Mouse (Mus musculus) heart, postnatal 10 days (tissue): ENCODE measurements at regions not wholly inside any gene's neighbourhood (a gene's known extent, or its start where the extent isn't known, plus 50 kb on each side); places are given as distances from the start of the nearest gene placed in this dataset.
A peak's percentile ranks its signal among the peaks of the same experiment; 100 is the strongest.

Experiments
- DNase-seq, 2 experiments: peaks; one replicate each; pipeline ENCODE4 v3.0.0; 2021
- intact Hi-C: fragments of 180-260 bp; cut with DNase I; formaldehyde crosslinking; loops from one replicate; pipeline ENCODE4 v1.15.1; 2025

DNA sequence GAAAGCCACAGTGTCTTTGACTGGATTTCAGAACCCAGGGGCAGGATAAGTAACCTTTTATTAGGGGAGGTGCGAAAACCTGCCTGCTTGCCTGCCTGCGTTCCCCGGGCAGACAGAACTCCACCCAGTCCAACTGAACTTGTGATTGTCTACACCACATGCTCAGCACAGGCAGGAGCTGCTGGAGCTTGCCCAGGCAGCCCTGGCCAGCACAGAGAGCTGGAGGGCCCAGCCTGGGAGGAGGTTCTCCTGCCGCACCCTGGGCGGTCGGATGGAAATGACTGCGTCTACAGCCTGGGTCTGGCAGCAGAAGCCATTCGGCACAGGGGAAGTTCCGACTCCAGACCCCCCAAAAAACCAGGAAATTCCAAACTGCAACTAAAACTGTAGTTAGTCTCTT, 336.6 kb downstream of the Gm826 start:
- intact Hi-C loops, result no loop called here
- DNase-seq, result no peak

DNA sequence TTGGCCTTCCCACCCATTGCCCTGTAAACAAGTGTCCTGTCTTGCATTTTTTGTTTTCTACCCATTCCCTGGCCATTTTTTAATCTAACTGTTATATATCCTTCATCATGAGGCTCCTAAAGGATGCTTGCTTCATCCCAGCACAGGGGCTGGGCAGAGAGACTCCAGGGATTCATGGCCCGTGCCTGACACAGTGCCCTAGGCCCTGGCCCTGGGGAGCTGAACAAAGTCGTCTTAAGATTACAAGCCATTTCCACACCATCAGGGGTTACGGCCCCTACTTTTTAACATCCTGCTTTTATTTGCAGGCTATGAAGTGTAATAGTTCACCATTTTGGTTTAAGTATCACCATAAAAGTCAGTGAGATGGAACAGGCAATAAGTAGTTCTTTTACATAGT, 339.5 kb downstream of the Gm826 start:
- no peak for DNase-seq
- intact Hi-C loops, result no loop called here

DNA sequence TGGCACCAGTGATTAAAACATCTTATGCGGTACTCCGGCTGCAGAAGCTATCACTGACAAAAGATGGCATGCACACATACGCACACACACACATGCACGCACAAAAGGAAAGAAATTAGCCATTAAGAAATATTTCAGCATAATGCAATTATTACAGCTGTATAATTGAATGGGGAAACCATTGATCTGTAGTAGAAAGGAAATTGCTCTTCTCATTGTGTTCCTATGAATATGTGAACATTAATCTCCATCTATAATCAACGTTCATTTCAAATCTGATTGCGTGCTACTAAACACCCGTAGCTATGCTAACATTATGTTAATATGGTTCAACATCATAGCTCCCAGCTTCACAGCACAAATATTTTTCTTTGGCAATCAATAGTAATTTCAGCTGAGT, 347.2 kb downstream of the Gm826 start:
- DNase-seq, result no peak
- intact Hi-C loops, result no loop called here

DNA sequence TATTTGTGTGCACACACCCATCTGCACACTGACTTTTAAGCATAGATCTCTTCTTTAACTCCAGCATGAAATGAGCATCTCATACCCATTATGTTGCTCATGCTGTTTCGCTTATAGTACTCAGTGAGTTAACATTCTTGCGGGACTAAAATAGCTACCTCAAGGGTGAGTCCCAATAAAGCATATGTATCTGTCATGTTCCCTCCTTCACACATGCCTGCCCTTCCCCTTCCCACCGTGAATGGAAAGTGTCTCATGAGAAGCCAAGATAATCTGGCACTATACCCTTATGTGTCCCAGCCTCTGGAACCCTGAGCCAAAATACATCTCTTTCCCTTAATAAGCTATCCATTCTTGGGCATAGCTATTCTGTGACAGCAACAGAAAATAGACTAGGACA, 352.3 kb downstream of the Gm826 start:
- intact Hi-C loops, result no loop called here
- peak in 1 of 2 experiments; percentile 1 for DNase-seq

DNA sequence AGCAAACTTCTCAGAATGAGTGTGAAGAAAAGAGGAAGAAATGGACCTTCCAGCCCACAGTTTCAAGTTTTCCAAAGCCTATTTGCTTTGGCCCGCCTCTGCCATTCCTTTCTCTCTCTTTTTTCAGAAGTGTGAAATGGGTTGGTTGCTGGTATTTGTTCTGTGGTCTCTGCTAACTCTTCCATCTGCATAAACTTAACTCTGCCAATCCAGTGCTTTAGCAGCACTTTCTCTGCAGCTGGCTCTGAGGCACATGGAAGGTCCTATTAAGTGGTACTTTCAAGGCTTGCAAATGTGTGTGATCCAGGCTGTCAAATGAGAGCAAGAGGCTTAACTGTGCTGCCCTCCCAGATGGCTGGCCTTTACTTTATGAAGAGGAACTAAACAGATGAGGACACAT, 383.6 kb downstream of the Gm826 start:
- peak in 1 of 2 experiments; percentile 3 for DNase-seq
- intact Hi-C loops, result no loop called here

DNA sequence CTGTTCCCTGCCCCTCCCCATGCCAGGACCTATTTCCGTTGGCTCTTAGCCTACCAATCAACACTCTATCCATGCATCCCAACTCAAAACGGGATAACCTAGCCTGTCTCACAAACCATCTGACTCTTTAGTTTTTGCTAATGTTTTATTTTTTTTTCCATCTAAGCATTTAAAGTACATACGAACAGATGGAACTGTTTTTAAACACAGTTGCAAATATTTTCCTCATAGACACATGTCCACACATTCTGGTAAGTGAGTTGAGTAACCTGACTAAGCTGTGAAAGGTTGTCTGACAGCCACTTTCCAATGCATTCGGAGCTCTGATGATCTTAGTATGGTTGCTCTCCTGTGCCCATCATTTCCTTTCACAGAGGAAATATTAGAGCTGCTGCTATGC, 384.9 kb downstream of the Gm826 start:
- DNase-seq, result no peak
- intact Hi-C loops, result no loop called here

DNA sequence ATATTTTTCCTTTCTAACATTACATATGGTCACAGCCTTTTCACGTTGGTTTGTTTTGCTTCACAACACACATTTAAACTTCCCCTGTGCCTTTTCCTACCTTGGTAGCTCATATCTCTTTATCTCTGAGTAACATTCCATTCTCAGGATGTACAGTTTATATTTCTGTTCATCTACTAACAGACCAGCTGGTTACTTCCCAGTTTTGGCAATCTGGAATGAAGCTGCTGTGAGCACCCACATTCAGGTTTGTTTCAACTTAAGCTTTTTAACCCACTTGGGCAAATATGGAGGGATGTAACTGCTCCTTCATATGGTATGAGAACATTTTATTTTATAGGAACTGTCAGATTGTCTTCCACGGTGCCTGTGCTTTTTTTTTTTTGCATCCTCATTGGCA, 403.2 kb downstream of the Gm826 start:
- no peak for DNase-seq
- intact Hi-C loops, result no loop called here

DNA sequence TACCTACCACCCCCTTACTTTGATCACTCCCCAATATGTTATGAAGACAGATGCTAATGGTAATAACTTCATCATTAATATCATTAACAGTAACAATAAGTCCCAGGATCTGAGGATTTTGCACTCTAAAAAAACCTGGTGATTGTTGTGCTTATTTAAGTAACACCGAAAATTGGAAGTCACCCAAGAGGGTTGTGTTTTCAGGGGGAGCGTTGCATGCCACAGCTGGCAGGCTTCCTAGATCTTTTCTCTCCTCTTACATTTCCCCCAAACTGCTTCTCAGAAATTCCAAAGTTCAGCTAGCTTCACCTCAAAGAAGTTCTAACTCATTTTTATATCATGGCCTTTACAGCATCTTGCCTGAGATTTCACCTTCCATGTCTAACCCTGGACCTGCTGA, 444.3 kb downstream of the Gm826 start:
- DNase-seq, result no peak
- intact Hi-C loops, result no loop called here

DNA sequence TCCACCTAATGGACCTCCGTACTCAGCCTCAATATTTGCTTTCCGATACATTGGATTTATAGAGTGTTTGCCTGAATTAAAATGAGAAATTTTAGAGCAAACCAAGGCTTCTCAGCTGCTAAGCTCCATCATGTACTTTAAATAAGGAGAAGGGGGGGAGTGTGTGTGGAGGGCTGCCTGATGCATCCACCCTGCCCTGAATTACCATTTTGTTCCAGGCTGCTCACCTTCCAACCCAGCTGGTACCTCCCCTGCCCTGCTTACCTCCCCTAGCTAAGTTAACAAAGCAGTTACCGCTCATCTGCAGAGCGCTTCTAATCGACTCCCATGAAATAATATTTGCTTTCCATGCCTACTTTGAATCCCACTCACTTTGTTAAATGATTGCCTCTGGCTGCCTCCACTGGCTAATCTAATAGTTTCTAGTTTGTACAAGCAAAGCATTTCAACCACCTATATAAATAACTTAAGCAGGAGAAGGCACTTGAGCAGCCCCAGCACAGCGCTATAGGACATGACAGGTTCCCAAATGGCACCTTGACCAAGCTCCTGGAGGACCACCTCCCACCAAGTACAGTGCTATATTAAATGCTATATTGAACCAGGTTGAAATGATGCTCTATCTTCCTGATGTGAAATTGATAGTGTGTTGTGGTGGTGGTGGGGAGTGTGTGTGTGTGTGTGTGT, 449.0 kb downstream of the Gm826 start:
- intact Hi-C loops, result no loop called here
- DNase-seq, result no peak

DNA sequence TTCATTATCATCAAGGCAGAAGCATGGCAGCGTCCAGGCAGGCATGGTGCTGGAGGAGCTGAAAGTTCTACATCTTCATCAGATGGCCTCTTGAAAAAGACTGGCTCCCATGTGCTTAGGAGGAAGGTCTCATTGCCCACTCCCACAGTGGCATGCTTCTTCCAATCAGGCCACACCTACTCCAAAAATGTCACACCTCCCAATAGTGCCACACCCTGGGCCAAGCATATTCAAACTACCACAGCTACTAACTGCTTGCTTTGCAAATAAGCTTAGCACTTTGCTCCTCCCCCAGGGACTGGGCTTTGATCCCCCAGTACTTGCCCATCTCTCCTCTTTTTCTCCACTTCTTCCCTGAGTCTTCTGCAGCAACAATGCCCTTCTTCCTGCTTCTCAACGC, 467.0 kb downstream of the Gm826 start:
- intact Hi-C loops, result no loop called here
- no peak for DNase-seq

DNA sequence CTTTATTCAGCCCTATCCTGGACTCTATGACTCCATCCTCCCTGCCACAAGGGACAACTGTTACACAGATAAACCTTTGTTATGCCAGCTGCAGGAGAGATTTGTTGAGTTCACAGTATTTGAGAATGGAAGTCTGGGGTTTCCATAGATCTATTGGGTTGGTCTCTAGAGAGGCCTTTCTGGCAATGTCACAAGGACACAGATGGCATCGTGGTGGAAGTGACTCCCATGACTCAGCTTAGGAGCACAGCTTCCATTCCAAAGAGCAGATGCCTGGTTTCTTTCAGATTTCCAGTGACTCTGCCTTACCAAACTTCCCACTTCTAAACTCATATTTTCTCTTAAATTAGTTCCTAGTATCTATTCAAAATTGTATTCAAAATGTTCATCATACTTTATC, 467.6 kb downstream of the Gm826 start:
- intact Hi-C loops, result no loop called here

DNA sequence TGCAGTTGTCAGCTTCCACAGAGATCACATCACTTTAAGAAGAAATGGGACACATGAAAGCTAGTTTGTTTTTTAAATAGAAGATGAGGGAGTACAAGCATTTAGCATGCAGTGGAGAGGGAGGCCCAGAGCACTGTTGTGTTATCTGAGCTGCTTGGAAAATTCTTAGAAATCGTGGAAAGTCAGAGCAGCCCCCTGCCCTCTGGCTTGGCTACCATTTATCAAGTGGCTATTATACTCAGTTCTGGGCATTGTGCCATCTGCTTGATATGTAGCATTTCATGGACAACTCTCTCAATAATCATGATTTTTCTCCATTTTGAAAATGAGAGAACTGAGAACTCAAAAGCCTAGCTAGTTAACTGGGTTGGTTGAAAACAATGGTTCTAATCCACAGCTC, 470.8 kb downstream of the Gm826 start:
- no peak for DNase-seq
- intact Hi-C loops, result no loop called here

More for the DNA sequence above, 467.6 kb downstream of the Gm826 start:
- DNase-seq, result peak in 1 of 2 experiments; percentile 7

DNA sequence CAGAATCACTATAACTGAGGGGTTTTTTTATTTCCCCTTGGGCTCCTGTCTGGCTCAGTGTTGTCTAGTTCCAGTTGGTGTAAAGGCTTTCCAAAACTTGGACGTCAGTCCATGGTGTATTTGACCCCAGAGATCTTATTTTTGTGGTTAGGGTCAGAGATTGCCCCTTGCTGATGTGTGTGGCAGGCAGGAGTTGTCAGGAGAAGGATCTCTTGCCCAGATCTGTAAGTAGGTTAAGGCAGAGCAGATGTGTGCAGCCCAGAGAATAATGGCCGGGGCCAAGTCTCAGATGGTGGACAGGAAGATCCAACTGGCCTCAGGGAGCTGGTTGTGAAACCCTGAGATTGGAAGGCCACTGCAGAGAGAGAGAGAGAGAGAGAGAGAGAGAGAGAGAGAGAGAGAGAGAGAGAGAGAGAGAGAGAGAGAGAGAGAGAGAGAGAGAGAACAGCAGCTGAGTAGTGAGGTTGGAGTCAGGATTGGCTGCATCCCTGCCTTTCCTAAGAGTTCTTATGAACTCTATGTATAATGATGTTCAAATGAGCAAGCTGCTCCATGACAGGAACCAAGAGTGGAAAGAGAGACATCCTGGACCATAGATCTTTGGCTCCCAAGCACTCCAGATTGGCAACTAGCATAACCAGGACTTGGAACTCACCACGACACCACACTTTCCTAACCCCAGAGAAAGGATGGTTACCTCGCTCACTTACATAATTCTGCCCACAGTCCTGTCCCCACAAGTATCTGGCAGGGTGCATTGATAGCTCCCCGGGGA, 479.9 kb downstream of the Gm826 start:
- intact Hi-C loops, result no loop called here

DNA sequence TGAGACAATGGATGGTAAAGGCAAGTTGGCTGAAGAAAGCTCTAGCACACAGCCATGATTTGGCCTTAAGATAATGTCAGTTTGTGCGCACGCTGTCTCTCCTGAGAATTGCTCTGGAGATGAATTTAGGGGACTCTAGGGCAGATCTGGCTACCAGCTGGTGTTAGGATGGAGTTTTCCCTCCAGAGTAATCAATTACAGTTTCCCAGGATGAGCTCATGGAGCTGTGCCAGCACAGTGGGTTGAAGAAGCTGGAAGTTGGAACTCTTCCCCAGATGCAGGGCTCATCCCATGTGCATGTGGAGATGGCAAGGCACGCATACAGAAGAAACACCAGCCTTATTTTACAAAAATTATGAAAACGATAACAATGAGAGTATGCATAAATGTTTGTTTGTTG, 481.0 kb downstream of the Gm826 start:
- DNase-seq, result no peak
- intact Hi-C loops, result no loop called here

More for the DNA sequence above, 479.9 kb downstream of the Gm826 start:
- DNase-seq, result peak in 1 of 2 experiments; percentile 9

DNA sequence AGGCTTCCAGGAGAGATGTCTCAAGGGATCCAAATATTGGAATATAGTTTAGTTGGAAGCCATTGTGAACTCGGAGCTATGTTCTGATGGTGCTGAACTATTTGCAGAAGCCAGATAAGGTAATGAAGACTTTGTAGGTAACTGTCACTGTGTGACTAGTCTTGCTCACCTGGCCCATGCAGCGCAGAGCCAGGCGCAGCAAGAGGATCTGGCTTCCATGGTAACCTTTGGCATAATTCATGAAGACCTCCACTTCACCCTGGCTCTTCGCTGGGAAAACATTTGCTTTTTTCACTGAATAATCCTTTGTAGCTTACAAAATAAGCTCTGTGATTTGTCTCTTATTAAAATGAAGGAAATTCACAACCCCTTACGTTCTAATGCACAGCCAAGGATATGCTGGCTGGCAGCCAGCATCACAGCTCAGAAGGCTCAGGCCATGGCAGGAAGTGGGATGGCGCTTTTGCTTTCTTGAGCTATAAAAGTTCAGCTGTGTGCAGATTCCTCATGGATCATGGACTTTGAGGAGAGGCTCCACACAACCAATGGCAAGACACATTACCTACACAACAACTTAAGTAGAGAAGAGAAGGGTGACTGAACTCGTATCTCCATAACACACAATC, 501.4 kb downstream of the Gm826 start:
- peak; percentile 12 to 19 for DNase-seq
- intact Hi-C loops, result loop anchor here (10.0 kb wide), 1 partner anchor 532 kb away; the partner anchor contains the start of gene Mafb

DNA sequence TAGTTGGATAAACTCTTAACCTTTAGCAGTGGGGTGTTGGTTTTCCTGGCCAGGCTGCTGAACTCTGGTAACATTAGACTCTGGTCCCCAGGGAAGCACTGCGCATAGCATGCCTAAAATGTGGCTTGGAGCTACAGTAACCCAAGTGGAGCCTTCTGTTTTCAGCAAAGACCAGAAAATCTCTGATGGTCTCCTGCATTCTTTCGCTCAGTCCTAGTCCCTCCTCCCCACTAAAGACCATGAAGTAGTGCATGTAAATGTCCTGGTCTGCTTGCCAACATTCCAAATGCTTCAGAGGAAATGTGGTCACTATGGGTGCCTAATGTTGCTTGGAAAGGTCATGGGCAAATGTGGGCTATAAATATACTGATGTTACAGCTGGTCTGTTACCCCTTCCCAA, 507.5 kb downstream of the Gm826 start:
- DNase-seq, result peak; percentile 17 to 26
- intact Hi-C loops, result no loop called here

DNA sequence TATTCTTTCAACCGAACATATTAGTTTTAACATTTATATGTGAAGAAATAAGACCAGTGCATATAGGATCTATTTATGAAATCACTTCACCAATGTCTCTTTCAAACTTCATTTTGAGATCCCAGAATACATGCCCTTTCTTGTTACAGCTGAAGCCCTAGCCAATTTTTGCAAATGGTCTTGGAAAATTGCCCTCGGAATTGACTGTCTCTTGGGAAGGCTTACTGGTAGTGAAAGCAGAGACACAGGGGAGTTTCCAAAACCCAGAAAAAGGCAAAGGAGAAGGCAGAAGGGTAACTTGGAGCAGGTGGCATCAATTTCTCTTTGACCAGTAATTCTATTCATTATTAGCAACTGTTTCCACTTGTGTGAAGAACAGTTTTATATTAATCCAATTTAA, 515.4 kb downstream of the Gm826 start:
- DNase-seq, result peak; percentile 12 to 15
- intact Hi-C loops, result no loop called here

DNA sequence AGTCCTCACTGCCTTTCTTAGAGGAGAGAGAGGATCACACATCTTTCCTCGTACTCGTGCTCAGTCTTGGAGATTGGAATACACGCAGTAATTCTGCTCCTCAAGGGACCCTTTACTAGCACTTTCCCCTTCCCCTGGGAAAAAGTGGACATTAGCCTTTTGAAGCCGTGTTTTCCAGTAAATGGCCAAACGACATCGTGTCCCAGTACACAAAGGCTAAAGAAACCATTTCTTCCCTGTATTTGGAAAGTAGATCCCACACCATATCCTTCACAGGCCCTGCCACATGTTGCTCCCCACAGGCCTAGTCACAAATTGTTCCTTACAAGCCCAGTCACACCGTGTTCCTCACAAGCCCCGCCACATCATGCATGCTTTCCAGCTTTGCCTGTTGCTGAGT, 517.6 kb downstream of the Gm826 start:
- intact Hi-C loops, result no loop called here
- no peak for DNase-seq
